Mouse (Mus musculus): ENCODE results near the gene Btbd8.

Gene Btbd8

GRCm38 (mm10) chr5:107449620-107450019 lies 11.8 kb downstream of the Btbd8 start:
- DNase-seq (ENCODE audit: low read depth, low spot score), result no peak

- DNase-seq (ENCODE audit: low read depth, low spot score), result peak; percentile 21
Measured at GRCm38 (mm10) chr5:107450299-107450698, 12.5 kb downstream of the Btbd8 start.

- no peak for DNase-seq (ENCODE audit: low read depth, low spot score)
Measured at GRCm38 (mm10) chr5:107462147-107463076, 24.6 kb downstream of the Btbd8 start.

- no peak for DNase-seq (ENCODE audit: low read depth, low spot score)
Measured at GRCm38 (mm10) chr5:107466501-107466900, 28.7 kb downstream of the Btbd8 start.

GRCm38 (mm10) chr5:107467098-107467497 lies 29.3 kb downstream of the Btbd8 start:
- DNase-seq (ENCODE audit: low read depth, low spot score), result no peak

- DNase-seq (ENCODE audit: low read depth, low spot score), result no peak
Measured at GRCm38 (mm10) chr5:107470600-107471329, 33.0 kb downstream of the Btbd8 start.

- DNase-seq (ENCODE audit: low read depth, low spot score), result no peak
Measured at GRCm38 (mm10) chr5:107480194-107480593, 42.4 kb downstream of the Btbd8 start.

- no peak for DNase-seq (ENCODE audit: low read depth, low spot score)
Measured at GRCm38 (mm10) chr5:107488996-107489395, 51.2 kb downstream of the Btbd8 start.

GRCm38 (mm10) chr5:107491036-107491435 lies 53.2 kb downstream of the Btbd8 start:
- no peak for DNase-seq (ENCODE audit: low read depth, low spot score)

- no peak for DNase-seq (ENCODE audit: low read depth, low spot score)
Measured at GRCm38 (mm10) chr5:107492471-107492870, 54.7 kb downstream of the Btbd8 start.

GRCm38 (mm10) chr5:107494759-107495158 lies 57.0 kb downstream of the Btbd8 start:
- DNase-seq (ENCODE audit: low read depth, low spot score), result no peak

GRCm38 (mm10) chr5:107496047-107496446 lies 58.2 kb downstream of the Btbd8 start:
- no peak for DNase-seq (ENCODE audit: low read depth, low spot score)

GRCm38 (mm10) chr5:107497519-107498501 lies 60.0 kb downstream of the Btbd8 start:
- DNase-seq (ENCODE audit: low read depth, low spot score), result peak; percentile 80

GRCm38 (mm10) chr5:107498806-107499310 lies 61.1 kb downstream of the Btbd8 start:
- no peak for DNase-seq (ENCODE audit: low read depth, low spot score)

- DNase-seq (ENCODE audit: low read depth, low spot score), result no peak
Measured at GRCm38 (mm10) chr5:107499891-107500535, 62.2 kb downstream of the Btbd8 start.

- DNase-seq (ENCODE audit: low read depth, low spot score), result no peak
Measured at GRCm38 (mm10) chr5:107500741-107501140, 62.9 kb downstream of the Btbd8 start.

GRCm38 (mm10) chr5:107507321-107507720 lies 69.5 kb downstream of the Btbd8 start, which contains the start of gene Gm42669:
TSS of gene Gm42669 (plus strand) at chr5:107507621.
- DNase-seq (ENCODE audit: low read depth, low spot score), result no peak

- DNase-seq (ENCODE audit: low read depth, low spot score), result no peak
Measured at GRCm38 (mm10) chr5:107510503-107510902, 72.7 kb downstream of the Btbd8 start.

GRCm38 (mm10) chr5:107511326-107511725 lies 73.5 kb downstream of the Btbd8 start:
- DNase-seq (ENCODE audit: low read depth, low spot score), result no peak

- DNase-seq (ENCODE audit: low read depth, low spot score), result peak; percentile 81
Measured at GRCm38 (mm10) chr5:107513583-107513982, 75.8 kb downstream of the Btbd8 start.

- no peak for DNase-seq (ENCODE audit: low read depth, low spot score)
Measured at GRCm38 (mm10) chr5:107515453-107515852, 77.7 kb downstream of the Btbd8 start.
